In the genomic region with DNA sequence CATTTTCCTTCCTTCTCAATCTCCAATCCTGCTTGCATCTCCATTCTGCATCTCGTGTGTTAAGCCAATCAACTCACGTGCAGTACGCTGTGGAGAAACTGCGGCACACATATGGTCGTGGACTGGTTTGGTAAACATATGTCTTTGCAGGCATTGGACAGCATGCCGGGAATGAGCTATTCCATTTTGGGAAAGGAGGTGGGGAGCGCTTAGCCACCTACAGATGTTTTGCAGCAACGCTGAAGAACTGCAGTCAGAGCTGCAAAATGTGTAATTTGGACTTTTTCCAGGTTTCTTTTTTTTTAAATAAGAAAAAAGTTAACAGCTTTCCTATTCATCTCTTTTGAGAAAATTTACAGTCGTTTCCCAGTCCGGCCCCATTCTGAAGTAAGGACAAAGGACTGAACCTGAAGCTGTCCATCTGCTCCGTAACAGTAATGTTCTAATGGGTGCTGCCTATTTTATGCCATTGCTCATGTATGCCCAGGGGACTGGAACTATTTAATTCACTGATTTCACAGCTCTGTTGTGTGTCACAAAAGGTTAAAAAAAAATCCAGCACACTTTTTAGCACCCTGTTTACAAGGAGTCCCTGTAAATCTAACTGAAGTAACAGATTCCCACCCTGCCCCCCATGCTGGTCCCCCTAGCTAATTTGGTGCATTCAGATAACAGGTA, we compare ENCODE assay signal across 9 mouse cellular contexts.
DNase-seq lines count a peak whose midpoint lies in the region; ATAC-seq lines count a peak whose summit lies in the region.
"Had no signal": no experiment of that assay in that cellular context is flagged by ENCODE, and none has a peak within 500 bp of the region (broad histone marks: within the 10 kb centered on the region; RNA-seq: fewer than 3 reads in every experiment).

No protein-coding gene starts in this region.

- peak overlapping the region; percentile 44 for H3K4me2 ChIP-seq in forebrain, embryonic 14.5 days (ENCODE audit: low read length)
- H3K4me2 ChIP-seq in midbrain, embryonic 16.5 days (ENCODE audit: low read length), result peak overlapping the region; percentile 50
- H3K4me2 ChIP-seq: lung, embryonic 15.5 days had no signal

- no peaks in the 10 kb centered on the region for H3K36me3 ChIP-seq in forebrain, embryonic 14.5 days (ENCODE audit: control insufficient read depth, insufficient read depth, low read length)
- no peaks in the 10 kb centered on the region for H3K36me3 ChIP-seq in midbrain, embryonic 16.5 days (ENCODE audit: control insufficient read depth, insufficient read depth, low read length)
- H3K36me3 ChIP-seq: lung, embryonic 15.5 days had no signal

- peaks cover 25% of the 10 kb centered on the region for H3K4me1 ChIP-seq in forebrain, embryonic 14.5 days (ENCODE audit: control insufficient read depth, insufficient read depth, low read length)
- peaks cover 15% of the 10 kb centered on the region for H3K4me1 ChIP-seq in midbrain, embryonic 16.5 days (ENCODE audit: control insufficient read depth, insufficient read depth, low read length)
- H3K4me1 ChIP-seq: lung, embryonic 15.5 days had no signal

- no peaks in the 10 kb centered on the region for H3K9me3 ChIP-seq in forebrain, embryonic 14.5 days (replicated peaks; ENCODE audit: control insufficient read depth, low read length)
- H3K9me3 ChIP-seq in midbrain, embryonic 16.5 days (replicated peaks; ENCODE audit: control insufficient read depth, low read length, poor library complexity, severe bottlenecking), result no peaks in the 10 kb centered on the region
- H3K9me3 ChIP-seq: lung, embryonic 15.5 days had no signal

- DNase-seq in cerebellum, postnatal 25 days, result peak; percentile 84 to 85
- DNase-seq in forebrain, embryonic 14.5 days (ENCODE audit: low spot score), result peak; percentile 96
- peak; percentile 59 for DNase-seq in layer of hippocampus, adult 9-10 months (ENCODE audit: low spot score)
- DNase-seq in gastrocnemius, adult 8-10 months (ENCODE audit: low spot score in 2 of 2), result no peak
- DNase-seq in thymus, postnatal 14 days, result no peak
- no peak for DNase-seq in ovary, postnatal 36 days (ENCODE audit: low spot score)
- no peak for DNase-seq in kidney, adult 8-10 months

- H3K27ac ChIP-seq in forebrain, embryonic 14.5 days (ENCODE audit: low read depth, low read length), result peak overlapping the region; percentile 73
- H3K27ac ChIP-seq in midbrain, embryonic 16.5 days (ENCODE audit: low read length), result peak overlapping the region; percentile 86
- H3K27ac ChIP-seq: lung, embryonic 15.5 days had no signal

- peak overlapping the region; percentile 15 for H3K4me3 ChIP-seq in forebrain, embryonic 14.5 days (ENCODE audit: low read depth, low read length)
- peak overlapping the region; percentile 33 for H3K4me3 ChIP-seq in midbrain, embryonic 16.5 days (ENCODE audit: low read depth, low read length)
- H3K4me3 ChIP-seq: lung, embryonic 15.5 days had no signal

- WGBS in forebrain, embryonic 14.5 days, result 7% methylated on average over 11 of the region's 11 CpGs
- 9% methylated on average over 11 of the region's 11 CpGs for WGBS in midbrain, embryonic 16.5 days

- peak; percentile 83 for ATAC-seq in forebrain, embryonic 14.5 days
- peak; percentile 88 for ATAC-seq in midbrain, embryonic 16.5 days

- peak overlapping the region; percentile 38; the same call in 1 of the 2 replicates for H3K9ac ChIP-seq in forebrain, embryonic 14.5 days (ENCODE audit: low read length)
- H3K9ac ChIP-seq in midbrain, embryonic 16.5 days (ENCODE audit: low read depth, low read length), result peak overlapping the region; percentile 47
- H3K9ac ChIP-seq: lung, embryonic 15.5 days had no signal

- no peaks in the 10 kb centered on the region for H3K27me3 ChIP-seq in forebrain, embryonic 14.5 days (replicated peaks; ENCODE audit: control insufficient read depth, insufficient read depth, low read length)
- H3K27me3 ChIP-seq in midbrain, embryonic 16.5 days (ENCODE audit: control insufficient read depth, insufficient read depth, low read depth, low read length), result no peaks in the 10 kb centered on the region
- H3K27me3 ChIP-seq: lung, embryonic 15.5 days had no signal

Comparison
In these comparisons a context has a peak if more than half of its experiments do, and no peak if none do; other contexts are left out.
1. DNase-seq: peak in cerebellum, postnatal 25 days (2 of 2), forebrain, embryonic 14.5 days (single experiment) and layer of hippocampus, adult 9-10 months (single experiment); none in gastrocnemius, adult 8-10 months (0 of 2), thymus, postnatal 14 days (single experiment), ovary, postnatal 36 days (single experiment) and kidney, adult 8-10 months (0 of 2).